Mouse (Mus musculus): Measurements from ENCODE around the gene Fstl1. TPM values are rescaled to one million over a fixed set of nuclear protein-coding genes. Genes with fewer than 3 reads are reported as not detected.

Gene Fstl1
- total RNA-seq (2022): 10 to 100 TPM; 33.3 to 45.7 (median 36.2) TPM

DNA sequence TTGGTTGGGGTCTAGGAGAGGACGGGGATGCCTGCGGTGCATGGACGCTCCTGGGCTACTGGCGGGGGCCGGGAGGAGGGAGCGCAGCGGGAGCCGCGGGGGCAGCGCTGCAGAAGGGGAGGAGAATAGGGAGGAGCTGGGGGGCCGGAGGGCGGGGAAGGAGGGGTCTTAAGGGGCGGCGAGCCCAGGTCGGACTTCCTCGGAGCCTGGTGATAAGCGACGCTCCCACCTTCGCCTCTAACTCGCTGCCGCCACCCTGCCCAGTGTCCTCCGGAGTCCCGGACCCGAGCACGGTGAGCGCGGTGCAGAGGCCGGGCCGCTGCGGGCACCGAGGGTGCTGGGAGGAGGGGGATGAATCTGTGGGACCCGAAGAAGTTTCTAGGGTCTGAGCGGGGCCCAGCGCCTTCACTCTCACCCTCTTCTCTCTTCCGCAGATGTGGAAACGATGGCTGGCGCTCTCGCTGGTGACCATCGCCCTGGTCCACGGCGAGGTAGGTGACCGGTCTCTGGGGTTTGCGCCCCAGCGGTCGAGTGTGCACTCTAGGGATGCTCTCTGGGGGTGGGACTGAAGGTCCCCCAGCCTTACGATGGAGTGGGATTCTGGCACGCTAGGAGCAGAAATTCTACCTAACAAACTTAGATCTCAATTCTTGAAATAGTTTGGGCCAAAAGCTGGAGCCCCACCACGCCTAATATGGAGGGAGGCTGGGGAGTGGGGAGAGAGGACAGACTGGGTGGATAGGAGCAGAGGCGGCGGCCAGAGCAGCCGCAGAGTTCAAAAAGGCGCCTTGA is at the start of gene Fstl1:
Gene Fstl1, plus strand, starts transcription at position 14 of the 792 bp plus-strand sequence.
- no peak for DNase-seq (ENCODE audit: low spot score in 2 of 2)

DNA sequence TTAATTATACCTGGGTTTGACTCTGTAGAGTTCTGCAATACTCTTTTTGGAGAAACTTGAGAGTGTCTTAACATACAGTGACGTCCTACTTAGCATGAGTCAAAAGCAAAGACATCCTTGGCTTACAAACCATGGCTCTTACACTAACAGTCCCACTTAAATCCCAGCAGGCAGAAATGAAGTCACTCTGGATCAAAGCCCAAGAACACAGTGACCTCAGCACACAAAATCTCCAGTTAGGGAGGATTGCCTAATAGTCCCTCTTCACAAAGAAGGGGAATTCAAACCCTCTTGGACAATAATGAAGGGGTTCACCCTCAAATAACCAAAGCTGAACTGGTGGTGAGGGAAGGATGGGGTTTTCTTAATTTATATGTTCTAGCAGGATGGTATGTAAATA is 48.0 kb upstream of the Fstl1 start:
- no peak for DNase-seq (ENCODE audit: low spot score in 2 of 2)

DNA sequence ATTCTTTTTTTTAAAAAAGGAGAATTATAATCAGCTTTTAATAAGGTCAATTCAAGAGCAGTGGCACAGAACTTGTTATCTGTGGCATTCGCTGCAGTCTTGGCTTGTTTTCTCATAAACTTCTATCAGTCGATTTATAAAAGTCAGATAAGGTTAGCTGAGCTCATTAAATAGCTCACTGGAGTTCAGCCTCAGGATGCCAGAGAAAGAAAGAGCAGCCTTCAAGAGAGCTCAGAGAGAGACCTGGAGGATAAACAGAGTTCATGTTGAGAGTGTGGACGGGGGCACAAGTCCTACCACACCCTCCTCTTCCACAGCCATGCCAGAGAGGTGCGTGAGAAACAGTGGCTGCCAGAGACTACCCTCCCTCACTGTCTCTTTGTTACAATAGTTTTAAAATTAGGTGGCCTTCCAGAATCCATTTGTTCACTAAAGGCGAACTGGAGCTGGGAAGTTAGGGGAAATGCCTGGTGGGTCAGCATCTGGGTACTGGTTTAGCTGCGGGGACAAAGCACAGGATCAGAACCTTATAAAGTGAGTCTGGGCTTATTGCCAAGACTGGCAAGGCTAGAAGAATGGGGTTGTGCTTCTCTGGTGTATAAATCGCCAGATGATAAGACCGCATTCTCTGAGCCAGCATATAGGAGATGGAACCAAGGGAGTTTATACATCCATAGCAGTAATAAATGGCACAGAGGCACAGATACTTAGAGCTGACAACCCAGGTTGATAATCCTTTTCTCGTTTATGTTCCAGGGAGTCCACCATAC is 47.1 kb upstream of the Fstl1 start:
- DNase-seq (ENCODE audit: low spot score in 2 of 2): no peak

DNA sequence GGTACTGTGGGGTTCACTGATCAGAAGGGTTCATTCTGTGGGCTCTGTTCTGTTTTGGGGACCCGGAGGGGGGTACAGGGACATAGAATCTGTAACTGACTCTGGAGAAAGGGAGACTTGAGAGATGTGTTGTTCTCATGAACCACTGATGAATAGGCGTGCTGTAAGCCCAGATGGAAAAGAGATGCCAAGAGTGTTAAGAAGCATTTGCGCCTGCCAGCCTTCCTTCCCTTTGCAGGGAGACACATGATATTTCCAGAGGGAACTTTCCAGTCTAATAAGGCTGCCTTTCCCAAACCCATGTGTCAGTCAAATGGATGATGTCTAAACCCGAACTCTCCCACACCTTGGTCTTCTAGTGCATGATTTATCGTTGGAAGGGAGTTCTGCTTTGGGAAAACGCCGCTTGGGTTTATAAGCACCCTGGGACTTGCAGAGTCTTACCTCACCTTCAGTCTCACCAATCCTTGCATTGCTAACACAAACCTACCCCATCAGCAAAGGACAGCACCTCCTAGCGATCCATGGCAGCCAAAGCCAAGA is 46.3 kb upstream of the Fstl1 start:
- no peak for DNase-seq (ENCODE audit: low spot score in 2 of 2)

DNA sequence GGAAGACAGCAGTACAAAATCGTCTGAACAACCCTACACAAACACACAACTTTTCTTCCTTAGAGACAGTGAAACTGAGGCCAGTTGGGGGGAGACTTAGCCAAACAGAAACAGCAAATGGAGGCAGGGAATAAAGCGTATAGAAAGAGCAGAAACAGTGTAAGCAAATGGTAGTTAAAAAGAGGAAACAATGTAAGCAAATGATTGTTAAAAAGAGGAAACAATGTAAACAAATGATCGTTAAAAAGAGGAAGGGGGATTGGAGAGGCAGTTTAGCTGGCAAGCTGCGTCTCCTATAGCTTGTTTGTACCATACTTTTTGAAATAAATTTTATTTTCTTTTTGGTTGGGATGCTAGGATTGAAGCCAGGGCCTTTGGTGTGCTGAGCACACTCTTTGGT is 45.2 kb upstream of the Fstl1 start:
- no peak for DNase-seq (ENCODE audit: low spot score in 2 of 2)

DNA sequence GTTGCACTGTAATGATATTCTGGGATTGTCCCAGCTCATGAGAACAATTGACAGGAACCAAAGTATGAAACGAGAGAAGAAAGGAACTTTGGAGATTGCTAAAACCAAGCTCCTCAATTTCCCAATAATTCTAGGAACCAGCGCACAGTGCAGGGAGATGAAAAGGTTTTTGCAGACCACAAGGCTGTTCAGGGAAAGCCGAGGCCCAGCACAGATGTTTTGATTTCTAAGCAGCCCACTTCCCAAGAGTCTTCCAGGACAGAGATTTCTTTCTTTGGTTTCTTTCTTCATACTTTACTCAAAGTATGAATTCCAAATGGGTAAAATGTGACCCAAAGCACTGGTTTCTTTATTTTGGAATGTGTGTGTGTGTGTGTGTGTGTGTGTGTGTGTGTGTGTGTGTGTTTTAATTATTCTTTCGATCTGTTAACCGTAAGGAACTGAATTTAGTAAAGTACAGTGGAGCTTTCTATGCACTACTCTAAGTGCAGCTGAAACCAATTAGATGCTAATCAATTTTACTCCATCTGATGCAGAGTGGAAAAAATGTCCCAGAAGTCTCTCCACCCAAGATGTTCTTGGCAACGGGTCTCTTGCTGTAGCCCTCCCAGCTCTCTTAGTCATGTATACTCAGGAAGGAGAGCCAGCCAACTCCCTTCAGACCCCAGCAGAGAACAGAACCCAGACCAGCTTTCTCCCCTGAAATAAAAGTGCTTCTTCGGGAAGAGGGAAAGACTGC is 44.5 kb upstream of the Fstl1 start:
- peak in 1 of 2 experiments; percentile 23 for DNase-seq (ENCODE audit: low spot score in 2 of 2)

DNA sequence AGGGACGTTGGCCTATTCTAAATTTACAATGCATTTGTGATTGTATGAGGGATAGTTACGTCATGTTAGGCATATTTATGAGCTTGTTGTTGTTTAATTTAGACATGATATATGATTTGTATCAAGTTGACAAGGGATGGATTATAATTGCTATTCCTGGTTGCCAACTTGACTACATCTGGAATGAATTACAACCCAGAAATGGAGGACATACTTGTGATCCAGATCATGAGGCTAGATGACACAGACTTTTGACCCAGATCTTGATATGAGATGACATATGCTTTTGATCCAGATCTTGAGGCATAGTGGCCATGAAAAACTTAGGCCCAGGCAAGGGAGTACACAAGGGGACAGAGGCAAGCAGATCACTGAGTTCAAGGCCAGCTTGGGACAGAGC is 36.6 kb upstream of the Fstl1 start:
- no peak for DNase-seq (ENCODE audit: low spot score in 2 of 2)

DNA sequence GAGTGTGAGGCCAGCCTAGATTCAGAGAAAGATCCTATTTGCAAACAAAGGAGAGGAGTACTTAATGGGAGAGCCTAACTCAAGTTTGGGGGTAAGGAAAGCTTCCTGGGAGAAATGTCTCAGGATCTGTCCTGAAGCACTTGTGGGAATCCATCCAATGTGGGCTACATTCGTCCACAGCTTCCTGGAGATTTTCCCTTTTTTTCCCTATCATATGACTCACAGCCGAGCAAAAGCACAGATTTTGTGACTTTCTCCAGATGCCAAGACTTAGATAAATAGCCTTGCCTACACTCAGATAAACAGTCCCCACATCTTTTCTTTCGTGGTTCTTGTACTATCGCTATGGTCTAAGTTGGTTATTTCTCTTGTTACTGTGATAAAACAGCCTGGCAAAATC is 34.4 kb upstream of the Fstl1 start:
- no peak for DNase-seq (ENCODE audit: low spot score in 2 of 2)

DNA sequence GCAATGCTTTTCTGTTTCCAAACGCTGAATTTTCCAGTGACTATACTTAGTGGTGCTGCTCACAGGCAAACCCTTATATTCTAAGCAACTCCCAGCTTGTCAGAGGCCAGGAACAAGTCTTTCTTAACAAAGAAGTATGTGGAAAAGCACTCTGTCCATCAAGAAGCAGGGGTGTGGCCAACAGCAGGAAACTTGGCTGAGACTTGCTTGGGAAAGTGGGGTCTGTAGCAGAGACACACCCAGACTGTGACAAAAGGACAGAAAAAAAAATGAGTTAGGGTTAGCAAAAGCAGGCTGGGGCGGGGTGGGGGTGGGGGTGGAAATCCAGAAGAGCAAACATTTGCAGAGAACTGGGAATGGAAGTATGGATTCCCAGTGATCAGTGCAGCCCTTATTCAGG is 23.8 kb upstream of the Fstl1 start:
- DNase-seq (ENCODE audit: low spot score in 2 of 2): no peak

DNA sequence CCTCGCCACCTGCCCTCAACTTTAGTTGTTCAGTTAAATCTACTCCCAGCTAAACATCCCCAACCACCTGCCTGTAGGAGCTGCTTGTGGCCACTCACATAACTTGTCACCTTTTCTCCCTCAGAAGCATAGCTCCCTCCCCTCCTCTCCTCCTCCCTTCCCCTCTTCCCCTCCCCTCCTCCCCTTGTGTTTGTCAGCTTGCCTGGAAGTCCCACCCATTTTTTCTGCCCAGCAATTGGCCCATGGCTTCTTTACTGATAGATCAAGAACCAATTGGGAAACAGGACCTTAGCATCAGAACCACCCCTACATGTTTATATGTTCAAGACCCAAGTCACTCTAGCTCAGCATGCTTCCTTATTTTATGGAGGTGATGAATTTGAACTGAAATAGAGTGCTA is 22.9 kb upstream of the Fstl1 start:
- no peak for DNase-seq (ENCODE audit: low spot score in 2 of 2)

DNA sequence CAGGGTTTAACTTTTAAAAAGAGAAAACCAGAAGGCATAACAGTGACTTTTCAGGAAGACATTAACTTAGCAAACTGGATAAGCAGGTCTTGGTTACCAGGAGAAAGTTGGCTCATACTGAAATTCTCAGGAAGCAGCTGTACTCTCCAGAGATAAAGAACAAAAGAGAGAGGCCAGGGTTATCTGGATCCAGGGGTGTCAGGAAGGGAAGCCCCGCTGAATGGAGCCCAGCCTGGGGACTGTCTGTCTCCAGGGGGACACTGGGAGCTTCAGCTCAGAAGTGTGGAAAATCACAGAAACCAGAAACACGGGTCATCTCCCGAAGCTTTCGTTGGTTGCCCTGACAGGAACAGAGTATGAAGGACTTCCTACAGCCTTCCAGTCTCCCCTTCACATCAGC is 22.2 kb upstream of the Fstl1 start:
- DNase-seq (ENCODE audit: low spot score in 2 of 2): no peak

DNA sequence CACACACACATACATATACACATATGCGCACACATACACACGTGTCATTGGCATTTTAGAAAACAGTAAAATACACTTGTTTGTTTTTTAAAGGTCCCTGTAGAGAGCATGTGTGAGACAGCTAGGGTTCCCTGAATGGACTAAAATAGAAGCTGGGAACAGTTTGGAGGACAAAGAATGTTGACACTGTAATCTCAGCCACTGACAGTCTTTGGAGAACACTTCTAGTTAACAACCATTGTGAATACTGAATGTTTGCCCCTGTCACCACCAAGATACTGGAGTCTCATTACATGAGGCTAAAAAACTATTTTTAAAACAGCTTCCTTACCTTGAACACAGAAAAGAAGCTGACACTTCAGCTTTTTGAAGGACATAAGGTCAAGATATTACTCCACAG is 19.4 kb upstream of the Fstl1 start:
- DNase-seq (ENCODE audit: low spot score in 2 of 2): no peak

DNA sequence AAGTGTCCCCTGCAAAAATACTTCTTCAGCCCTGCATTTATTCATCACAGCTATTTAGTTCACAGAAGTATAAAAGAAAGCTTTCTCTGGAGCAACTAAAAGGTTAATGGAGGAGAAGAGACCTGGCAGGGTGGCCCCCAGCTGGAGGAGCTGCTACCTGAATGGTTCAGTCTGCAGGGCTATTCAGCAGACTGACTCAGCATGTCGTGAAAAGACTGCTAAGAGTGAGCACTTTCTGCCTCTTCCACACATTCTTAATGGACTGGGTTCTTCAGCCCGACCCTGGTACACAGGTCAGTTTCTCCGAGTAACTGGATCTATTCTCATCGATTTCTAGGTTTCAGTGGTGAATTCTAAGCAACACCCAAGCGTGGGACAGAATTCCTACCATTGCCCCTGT is 12.9 kb upstream of the Fstl1 start:
- no peak for DNase-seq (ENCODE audit: low spot score in 2 of 2)

DNA sequence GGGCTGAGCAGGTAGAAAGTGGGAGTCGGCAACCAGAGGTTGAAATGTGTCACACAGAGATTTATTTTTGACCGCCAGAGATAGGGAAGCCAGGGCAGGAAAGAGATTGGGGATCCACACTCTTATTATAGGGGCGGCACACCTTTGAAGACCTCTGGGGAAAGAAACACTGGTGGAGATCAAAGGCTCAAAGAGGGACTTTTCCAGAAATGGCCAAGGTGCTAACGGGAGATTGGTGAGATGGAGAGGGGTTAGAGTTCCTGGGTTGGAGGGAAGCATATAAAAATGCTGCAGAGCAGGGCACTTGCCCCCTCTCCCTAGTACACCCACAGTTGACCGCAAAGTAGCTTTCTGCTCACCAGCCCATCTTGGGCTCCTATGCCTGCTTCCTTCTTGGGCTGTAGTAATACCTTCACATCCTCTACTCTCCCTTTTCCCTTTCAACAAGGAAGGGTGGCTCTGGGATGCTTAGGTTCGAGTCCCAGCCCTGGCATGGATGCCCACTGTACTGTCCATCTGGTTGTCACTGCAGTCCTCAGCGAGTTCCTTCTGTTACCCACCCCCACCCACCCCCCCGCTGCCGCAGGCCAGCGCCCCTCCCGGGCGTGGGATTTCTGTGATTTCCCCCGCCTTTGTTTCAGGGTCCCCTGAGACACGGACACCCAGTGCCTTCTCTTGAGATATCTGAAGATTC is 360 bp upstream of the Fstl1 start:
- DNase-seq (ENCODE audit: low spot score in 2 of 2): no peak

DNA sequence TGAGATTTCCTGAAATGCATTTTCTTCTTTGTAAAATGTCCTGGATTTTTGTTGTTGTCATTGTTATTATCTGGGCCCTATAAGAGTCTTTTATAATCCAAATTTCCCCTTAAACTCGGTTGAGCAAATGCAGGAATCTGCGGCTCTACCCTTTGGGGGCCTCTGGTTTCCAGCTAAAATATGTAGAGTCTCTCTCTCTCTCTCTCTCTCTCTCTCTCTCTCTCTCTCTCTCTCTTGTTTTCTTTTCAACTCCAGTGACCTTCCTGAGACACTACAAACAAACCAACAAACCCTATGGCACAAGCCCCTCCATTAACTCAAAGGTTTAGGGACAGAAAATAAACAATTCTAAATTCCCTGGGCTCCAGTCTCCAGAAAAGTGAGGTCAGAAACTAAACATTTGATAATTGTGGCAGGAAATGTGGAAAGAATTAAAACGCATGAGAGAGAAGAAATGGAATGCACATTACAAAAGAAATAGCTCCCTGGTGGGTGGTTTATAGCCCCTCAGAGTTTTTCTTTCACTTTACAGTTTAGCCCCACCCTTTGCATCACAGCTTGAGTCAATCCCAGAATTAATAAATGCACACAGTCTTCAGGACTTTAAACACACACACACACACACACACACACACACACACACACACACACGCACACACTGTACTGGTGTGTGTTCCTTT is 1.3 kb downstream of the Fstl1 start:
- DNase-seq (ENCODE audit: low spot score in 2 of 2): no peak

DNA sequence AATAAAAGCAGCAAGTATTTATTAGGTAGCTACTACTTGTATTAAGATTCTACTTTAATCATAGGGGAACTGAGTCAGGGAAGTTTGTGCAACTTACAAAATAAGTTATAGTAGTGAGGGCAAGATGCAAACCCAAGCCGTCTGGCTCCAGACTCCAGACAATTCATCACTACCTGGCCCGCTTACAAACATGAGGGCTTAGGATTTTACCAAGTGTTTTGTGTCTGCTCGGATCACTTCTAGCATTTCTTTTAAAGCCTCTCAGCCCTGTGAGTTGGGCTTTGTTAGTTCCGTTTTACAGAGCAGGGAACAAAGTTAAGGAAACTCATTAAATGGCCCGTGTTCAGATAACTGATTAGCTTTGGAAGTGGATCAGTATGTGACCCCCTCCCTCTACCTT is 1.9 kb downstream of the Fstl1 start:
- DNase-seq (ENCODE audit: low spot score in 2 of 2): no peak

DNA sequence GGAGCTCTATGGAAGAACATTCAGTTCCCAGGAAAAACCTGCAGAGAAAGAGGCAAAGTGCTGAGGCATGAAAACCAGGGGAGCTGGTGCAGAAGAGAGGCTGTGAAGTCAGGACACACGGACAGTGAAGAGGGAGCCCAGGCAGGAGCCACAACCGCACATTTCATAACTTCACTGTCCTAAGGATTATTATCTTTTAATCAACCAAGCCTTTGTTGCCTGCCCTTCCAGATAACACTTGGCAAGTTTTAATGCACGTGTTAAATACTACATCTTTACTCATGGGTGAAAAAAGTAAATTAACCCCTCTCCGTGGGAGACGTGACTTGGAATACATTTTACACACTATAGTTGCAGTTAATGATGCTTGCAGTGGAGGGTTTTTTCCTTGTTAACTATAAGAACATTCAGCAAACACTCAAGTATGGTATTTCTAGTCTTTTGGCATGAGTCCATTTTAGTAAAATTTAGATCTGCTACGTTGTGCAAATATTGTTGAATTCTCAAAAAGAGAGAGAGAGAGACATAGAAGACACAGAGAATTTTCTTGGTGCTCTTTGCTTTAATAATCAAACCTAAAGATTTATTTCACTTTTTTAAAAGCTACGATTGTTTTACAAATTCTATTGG is 3.1 kb downstream of the Fstl1 start:
- DNase-seq (ENCODE audit: low spot score in 2 of 2): no peak

DNA sequence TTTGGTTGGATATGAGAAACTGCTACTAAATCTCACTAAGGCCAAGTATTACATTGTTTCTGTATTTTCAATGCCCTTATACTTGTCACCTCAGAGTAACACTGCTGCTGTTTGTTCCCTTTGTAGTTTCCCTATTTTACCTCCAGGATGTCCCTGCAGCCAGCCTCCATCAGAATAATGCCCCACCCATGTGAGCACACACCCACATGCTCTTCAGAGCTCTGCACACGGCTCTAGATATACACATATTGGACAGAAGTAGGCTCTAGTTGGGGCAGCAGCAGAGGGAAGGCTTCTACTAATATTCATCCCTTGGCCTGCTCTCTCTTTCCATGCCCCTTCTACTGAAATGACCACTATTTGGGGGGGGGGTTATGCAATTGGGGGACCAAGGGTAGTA is 3.7 kb downstream of the Fstl1 start:
- DNase-seq (ENCODE audit: low spot score in 2 of 2): no peak

DNA sequence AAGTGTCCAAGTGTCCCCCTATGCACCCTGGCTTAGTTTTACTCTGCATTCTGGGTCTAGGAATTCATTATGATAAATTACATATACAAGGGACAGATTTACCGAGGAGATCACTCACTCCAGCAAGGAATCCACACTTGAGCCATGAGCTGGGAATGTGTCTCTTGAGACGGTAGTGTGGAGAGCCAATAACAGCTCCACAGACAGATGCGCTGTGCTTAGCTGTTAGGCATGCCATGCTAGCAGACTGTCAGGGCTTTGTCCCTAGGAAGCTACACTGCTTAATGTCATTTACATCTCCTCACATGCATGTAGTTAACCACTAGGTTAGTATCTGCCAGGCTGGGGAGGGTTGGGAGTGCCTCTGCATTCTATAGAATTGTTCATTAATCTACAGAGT is 4.2 kb downstream of the Fstl1 start:
- no peak for DNase-seq (ENCODE audit: low spot score in 2 of 2)

DNA sequence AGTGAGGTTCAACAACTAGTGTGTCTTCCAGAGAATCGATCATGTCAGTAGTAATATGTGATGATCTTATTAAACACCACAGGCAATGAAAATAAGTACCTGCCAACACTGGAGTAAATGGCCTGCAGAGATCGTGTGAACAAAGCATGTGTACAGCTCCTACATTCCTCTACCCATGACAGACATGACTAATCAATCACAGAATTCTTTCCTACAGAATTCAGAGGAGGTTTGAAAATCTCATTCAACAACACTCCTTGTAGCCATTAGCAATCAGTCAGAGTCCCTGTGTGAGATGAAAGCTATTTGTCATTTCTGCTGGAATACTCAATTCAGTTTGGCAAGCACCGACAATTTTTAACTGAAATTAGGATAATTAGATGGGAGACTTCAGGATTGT is 7.9 kb downstream of the Fstl1 start:
- no peak for DNase-seq (ENCODE audit: low spot score in 2 of 2)

All from layer of hippocampus, adult 8-10 months (tissue).